Mouse (Mus musculus) WW6 (cell line): Measurements from ENCODE around the gene Ide.

Experiments used
- DNase-seq: peaks from one replicate; pipeline ENCODE4 v3.0.0-alpha.2; 2013; ENCODE audit warnings: low read depth, low spot score

Gene Ide

GRCm38 (mm10) chr19:37335392-37335791, 2.3 kb downstream of the Ide start:
- DNase-seq, result no peak

GRCm38 (mm10) chr19:37333357-37333756, 4.3 kb downstream of the Ide start:
- no peak for DNase-seq

- no peak for DNase-seq
Observed at GRCm38 (mm10) chr19:37332726-37333125, 4.9 kb downstream of the Ide start.

- no peak for DNase-seq
Observed at GRCm38 (mm10) chr19:37327216-37327615, 10.4 kb downstream of the Ide start.

- no peak for DNase-seq
Observed at GRCm38 (mm10) chr19:37323566-37323965, 14.1 kb downstream of the Ide start.

- no peak for DNase-seq
Observed at GRCm38 (mm10) chr19:37320802-37321619, 16.6 kb downstream of the Ide start.

- no peak for DNase-seq
Observed at GRCm38 (mm10) chr19:37317359-37317758, 20.3 kb downstream of the Ide start.

GRCm38 (mm10) chr19:37315091-37315490, 22.6 kb downstream of the Ide start:
- DNase-seq, result no peak

- no peak for DNase-seq
Observed at GRCm38 (mm10) chr19:37311426-37311825, 26.2 kb downstream of the Ide start.

- no peak for DNase-seq
Observed at GRCm38 (mm10) chr19:37310133-37310532, 27.5 kb downstream of the Ide start.

GRCm38 (mm10) chr19:37308941-37309340, 28.7 kb downstream of the Ide start:
- DNase-seq, result no peak

GRCm38 (mm10) chr19:37307826-37308545, 29.7 kb downstream of the Ide start:
- no peak for DNase-seq

GRCm38 (mm10) chr19:37306176-37306575, 31.5 kb downstream of the Ide start:
- no peak for DNase-seq

- no peak for DNase-seq
Observed at GRCm38 (mm10) chr19:37304866-37305265, 32.8 kb downstream of the Ide start.

GRCm38 (mm10) chr19:37304006-37304405, 33.6 kb downstream of the Ide start:
- no peak for DNase-seq

GRCm38 (mm10) chr19:37301733-37302132, 35.9 kb downstream of the Ide start:
- no peak for DNase-seq

- DNase-seq, result no peak
Observed at GRCm38 (mm10) chr19:37291676-37292075, 46.0 kb downstream of the Ide start.

GRCm38 (mm10) chr19:37290906-37291305, 46.7 kb downstream of the Ide start:
- no peak for DNase-seq

- no peak for DNase-seq
Observed at GRCm38 (mm10) chr19:37284775-37285174, 52.9 kb downstream of the Ide start.

- DNase-seq, result no peak
Observed at GRCm38 (mm10) chr19:37283166-37283565, 54.5 kb downstream of the Ide start.

GRCm38 (mm10) chr19:37281710-37282109, 55.9 kb downstream of the Ide start:
- DNase-seq, result no peak

- no peak for DNase-seq
Observed at GRCm38 (mm10) chr19:37279194-37279593, 58.5 kb downstream of the Ide start.

- DNase-seq, result no peak
Observed at GRCm38 (mm10) chr19:37275555-37275954, 62.1 kb downstream of the Ide start.
